Mouse (Mus musculus) erythroblast, embryonic 14.5 days (primary cell): ENCODE measurements around the gene Sfxn4.

Source experiments
- GATA1 ChIP-seq: IDR thresholded peaks from 2 replicates; pipeline ENCODE4 v1.6.1; 2012; ENCODE audit warnings: low read length, inconsistent platforms, mixed read lengths
- TAL1 ChIP-seq: IDR thresholded peaks from 3 replicates; pipeline ENCODE4 v1.6.1; 2012; ENCODE audit warnings: low read length, inconsistent platforms, mixed read lengths

GRCm38 (mm10) chr19:60871366-60871765 lies 10.1 kb upstream of the Sfxn4 start:
- TF ChIP-seq TAL1 (no peak), GATA1 (no peak)
